Mouse (Mus musculus) mesoderm, embryonic 11.5 days (tissue): ENCODE results near the gene Dock11.

Source experiments
- DNase-seq: peaks from one replicate; pipeline ENCODE4 v3.0.0-alpha.2; 2012; ENCODE audit warnings: low read depth, low spot score

Gene Dock11

GRCm38 (mm10) chrX:35888087-35888895, at the start of gene Dock11:
Dock11 (plus strand) TSS chrX:35888832.
- DNase-seq = peak; percentile 73

- no peak for DNase-seq
These were observed 8.9 kb upstream of the Dock11 start for GRCm38 (mm10) chrX:35879703-35880102.

GRCm38 (mm10) chrX:35888945-35889799, 540 bp downstream of the Dock11 start:
- DNase-seq = peak; percentile 26

GRCm38 (mm10) chrX:35889800-35890106, 1.1 kb downstream of the Dock11 start:
- no peak for DNase-seq

- DNase-seq = no peak
These were observed 3.0 kb downstream of the Dock11 start for GRCm38 (mm10) chrX:35891534-35892125.

GRCm38 (mm10) chrX:35892377-35892776, 3.7 kb downstream of the Dock11 start:
- DNase-seq = no peak

GRCm38 (mm10) chrX:35897648-35898500, 9.2 kb downstream of the Dock11 start:
- no peak for DNase-seq

GRCm38 (mm10) chrX:35898501-35898766, 9.8 kb downstream of the Dock11 start:
- DNase-seq = no peak

- DNase-seq = no peak
These were observed 15.7 kb downstream of the Dock11 start for GRCm38 (mm10) chrX:35904352-35904751.

- no peak for DNase-seq
These were observed 18.2 kb downstream of the Dock11 start for GRCm38 (mm10) chrX:35906696-35907330.

- no peak for DNase-seq
These were observed 30.9 kb downstream of the Dock11 start for GRCm38 (mm10) chrX:35919558-35919957.

GRCm38 (mm10) chrX:35920096-35920607, 31.5 kb downstream of the Dock11 start:
- no peak for DNase-seq

GRCm38 (mm10) chrX:35921922-35922321, 33.3 kb downstream of the Dock11 start:
- no peak for DNase-seq

GRCm38 (mm10) chrX:35924705-35925264, 36.2 kb downstream of the Dock11 start:
- DNase-seq = no peak

GRCm38 (mm10) chrX:35930094-35930933, 41.7 kb downstream of the Dock11 start:
- no peak for DNase-seq

- DNase-seq = no peak
These were observed 42.3 kb downstream of the Dock11 start for GRCm38 (mm10) chrX:35930934-35931406.

GRCm38 (mm10) chrX:35931945-35932344, 43.3 kb downstream of the Dock11 start:
- DNase-seq = no peak

GRCm38 (mm10) chrX:35932952-35933351, 44.3 kb downstream of the Dock11 start:
- no peak for DNase-seq

- no peak for DNase-seq
These were observed 49.5 kb downstream of the Dock11 start for GRCm38 (mm10) chrX:35938112-35938511.

GRCm38 (mm10) chrX:35946394-35946793, 57.8 kb downstream of the Dock11 start:
- DNase-seq = no peak
